Mouse (Mus musculus) naive thymus-derived CD4-positive, alpha-beta T cell, adult 2 months (primary cell): Measurements from ENCODE around the gene Eif4g3.

Source experiments
- DNase-seq: peaks from one replicate; pipeline ENCODE4 v3.0.0-alpha.2; 2011; ENCODE audit warnings: low read depth

Gene Eif4g3

DNA sequence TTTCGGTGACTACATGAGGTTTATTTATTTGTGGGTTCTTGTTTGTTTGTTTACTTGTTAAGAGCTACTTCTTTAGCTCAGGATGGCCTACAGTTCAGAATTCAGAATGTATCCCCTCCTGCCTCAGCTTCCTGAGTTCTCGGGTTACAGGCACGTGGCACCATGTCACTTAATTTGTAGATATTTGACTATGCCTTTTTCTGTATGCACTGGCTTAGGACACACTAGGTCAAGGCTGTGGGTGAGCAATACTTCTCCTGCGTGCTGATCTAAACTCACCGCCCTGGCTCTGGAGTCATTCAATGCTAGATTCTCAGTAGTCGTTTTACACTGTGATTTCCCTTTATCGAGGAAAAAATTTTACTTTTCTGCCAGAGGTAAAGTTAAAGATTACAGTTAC is 227.9 kb downstream of the Eif4g3 start:
- no peak for DNase-seq

DNA sequence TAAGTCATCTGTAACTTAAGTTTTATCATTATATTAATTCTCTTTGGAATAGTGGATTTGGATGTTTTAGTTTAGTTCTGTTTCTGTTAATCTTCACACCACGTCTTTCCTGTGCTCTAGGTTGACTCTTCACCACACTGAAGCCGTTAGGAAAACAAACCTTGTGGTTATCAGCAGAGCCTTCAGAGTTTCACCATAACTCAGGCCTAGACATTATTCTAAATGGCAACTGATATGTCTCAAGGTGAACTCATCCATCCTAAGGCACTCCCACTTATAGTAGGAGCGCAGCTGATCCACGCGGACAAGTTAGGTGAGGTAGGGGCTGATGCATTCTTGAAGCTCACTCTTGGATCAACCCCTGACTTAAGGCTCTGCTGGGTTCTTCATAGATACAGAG is 228.6 kb downstream of the Eif4g3 start:
- DNase-seq: peak; percentile 33

DNA sequence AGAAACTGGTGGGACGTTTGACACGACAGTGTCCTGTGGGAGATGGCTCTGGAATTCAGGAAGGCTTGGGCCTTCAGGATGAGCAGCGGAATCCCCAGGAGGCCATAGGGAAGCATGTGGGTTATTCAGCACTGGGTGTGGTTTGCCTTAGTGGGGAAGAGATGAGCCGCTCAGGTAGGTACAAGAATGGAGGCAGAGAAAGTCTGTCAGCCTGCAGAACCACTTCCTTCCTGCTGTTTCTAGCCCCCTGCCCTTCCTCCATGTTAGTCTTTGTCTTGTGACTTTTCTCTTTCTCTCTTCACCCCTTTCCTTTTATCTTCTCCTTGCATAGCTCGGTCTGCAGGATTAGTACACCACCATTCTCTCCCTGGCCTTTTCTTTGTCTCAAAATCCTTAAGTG is 229.6 kb downstream of the Eif4g3 start:
- DNase-seq: peak; percentile 59

DNA sequence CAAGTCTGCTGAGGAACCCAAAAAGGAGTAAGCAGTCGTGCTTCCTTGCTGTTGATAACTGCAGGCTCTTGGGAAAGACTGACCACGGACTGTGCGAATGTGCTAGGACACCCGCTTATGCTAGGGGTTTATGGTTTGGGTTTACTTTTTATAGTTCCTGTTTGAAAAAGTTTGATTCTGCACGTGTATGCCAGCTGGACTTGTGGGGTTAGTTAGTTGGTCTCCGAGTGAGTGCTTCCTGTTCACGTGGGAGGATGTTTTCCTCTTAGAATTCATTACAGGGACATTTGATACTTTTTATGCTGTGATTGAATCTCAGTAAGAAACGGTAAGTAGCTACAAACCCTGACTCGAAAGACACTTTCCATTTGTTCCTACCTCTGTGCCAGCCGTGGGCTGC is 230.8 kb downstream of the Eif4g3 start:
- peak; percentile 58 for DNase-seq

DNA sequence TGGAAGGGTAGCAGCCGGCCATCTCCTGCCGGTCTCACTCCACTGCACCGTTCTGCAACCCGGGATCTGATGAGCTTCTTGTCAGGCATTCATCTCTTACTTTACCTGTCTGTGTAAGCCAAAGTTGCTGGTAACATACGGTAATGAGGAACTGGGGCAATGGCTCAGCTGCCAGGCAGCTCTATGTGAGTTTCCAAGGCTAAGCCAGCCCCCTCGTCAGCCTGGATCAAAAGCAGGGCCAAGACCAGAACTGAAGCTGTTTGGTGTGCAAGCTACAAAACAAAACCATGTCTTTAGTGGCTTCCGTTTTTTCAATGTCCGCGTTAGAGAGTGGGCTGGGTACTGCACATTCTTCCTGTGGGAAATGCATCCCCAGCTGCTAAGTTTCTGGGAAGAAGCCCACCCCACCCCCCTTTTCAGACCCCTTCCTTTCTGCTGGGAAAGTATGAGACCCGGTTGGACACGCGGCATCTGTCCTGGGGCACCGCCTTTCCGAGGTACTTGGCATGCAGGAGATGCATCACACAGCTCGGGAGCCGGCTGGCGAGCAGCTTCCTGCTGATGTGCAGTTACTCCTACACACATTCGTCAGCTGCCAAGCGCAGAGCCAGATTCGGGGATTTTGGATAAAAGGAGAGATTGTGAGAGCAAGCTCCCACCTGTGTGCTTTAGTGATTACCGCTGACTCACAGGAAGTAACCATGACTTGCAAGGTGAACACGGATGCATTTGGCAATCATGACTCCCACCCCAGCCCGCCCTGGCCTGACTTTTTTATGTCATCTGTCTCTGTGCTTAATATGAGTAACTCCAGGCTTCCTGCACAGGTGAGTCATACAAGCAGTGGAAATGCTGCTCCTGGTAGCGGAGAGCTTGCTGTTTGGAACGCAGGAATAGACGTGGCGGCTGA is 254.2 kb downstream of the Eif4g3 start:
- no peak for DNase-seq

DNA sequence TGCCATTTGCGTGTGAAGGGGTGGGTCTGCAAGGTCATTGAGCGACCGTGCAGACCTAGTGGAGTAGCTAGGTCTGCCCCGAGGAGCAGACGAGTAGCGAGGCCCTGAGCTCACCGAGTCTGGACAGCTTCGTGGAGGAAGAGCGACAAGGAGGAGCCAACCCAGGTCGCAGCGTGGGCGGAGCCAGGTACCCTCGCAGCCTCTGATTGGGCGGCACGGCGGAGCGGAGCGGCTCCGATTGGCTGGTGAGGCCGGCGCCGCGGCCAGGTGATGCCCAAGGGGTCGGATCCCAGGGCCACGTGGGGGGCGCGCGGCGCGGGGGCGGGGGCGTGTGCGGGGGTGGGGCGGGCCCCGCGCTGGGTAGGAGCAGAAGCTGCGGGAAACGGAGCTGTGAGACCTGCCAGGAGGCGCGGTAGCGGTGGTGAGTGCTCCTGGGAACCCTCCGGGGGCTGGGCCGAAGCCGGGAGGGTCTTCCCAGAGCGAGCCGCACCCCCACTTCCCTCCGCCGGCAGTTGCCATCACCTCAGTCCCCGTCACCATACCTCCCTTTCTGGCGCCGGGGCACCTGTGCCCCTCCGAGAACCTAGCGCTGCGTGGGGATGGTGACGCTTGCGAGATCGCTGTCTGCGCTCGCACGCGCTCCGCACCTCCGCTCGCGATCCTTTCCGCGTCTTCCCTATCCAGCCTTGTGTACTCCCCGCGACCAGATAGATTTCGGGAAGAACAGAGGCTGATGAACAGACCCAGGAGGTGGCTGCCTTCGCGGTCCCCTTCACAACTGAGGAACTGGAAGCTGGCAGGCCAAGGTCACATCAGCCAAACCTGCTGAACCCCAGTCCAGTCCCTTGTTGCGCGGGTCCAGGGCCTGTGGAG is 257.5 kb downstream of the Eif4g3 start, which contains the start of the genes Sh2d5 and Kif17:
Gene Sh2d5, plus strand, starts transcription at position 316 of the 873 bp plus-strand sequence.
Gene Kif17, plus strand, starts transcription at position 348 of the 873 bp plus-strand sequence.
- DNase-seq: peak; percentile 76

DNA sequence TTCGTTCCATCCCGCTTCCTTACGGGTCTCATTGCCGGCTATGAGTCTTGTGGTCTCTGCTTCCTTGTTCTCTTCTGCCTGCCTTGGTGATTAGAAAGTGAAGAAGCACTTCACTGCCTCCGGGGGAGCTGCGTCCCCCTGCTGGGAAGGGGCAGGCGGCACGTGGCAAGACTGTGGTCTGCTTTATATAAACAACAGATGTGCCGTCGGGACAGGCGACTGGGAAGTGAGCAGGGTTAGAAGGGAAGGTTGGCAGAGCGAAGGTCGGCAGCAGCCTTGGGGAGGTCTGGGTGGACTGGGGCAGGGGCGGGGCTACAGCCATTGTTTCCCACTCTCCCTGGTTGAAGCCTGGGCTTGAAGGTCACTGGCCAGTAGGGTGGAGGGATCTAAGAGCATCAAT is 259.0 kb downstream of the Eif4g3 start:
- peak; percentile 47 for DNase-seq

DNA sequence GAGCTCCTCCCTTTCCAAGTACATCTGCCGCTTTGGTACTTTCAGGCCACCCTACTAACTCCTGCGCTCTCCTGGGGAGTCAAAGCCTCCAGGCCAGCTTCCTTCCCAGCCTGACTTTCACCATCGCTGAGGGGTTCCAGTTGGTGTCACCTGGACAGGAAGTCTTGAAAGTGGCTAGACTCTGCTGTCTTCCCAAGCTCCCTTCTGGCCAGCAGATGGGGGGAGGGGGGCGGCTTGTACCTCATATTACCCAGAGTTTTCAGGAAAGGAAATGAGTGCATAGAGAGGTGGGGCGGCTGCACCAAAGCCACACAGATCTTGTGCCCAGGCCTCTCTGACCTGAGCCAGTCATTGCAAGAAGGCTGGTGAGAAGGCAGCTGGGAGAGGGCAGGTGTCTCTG is 259.4 kb downstream of the Eif4g3 start:
- no peak for DNase-seq

DNA sequence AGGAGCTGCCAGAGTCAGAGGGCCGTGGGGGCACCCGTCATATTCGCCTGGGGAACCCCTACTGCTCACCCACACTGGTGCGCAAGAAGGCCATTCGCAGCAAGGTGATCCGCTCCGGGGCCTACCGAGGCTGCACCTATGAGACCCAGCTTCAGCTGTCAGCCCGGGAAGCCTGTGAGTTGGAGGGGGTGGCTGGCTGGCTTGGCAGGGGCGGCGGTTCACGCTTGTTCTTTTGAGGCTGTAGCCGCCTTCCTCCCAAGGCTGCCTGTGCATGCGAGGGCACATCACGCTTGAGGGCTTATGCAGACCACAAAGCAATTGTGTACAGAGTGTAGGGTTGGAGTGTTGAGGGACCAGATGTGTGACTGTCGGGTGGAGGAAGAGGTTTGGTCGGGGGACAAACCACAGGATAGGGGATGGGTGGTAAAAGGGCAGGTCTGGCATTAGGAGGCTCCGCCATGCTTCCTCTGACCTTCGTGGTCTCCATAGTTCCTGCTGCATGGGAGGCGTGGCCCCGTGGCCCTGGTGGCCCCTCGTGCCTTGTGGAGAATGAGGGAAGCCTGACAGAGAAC is 264.4 kb downstream of the Eif4g3 start:
- DNase-seq: no peak
